Mouse (Mus musculus): ENCODE results near the gene Klrb1c. TPM values are rescaled to one million over a fixed set of nuclear protein-coding genes. Genes with fewer than 3 reads are reported as not detected.

Klrb1c gene
- polyA plus RNA-seq, 1 experiment from 2014 or later = not detected

DNA sequence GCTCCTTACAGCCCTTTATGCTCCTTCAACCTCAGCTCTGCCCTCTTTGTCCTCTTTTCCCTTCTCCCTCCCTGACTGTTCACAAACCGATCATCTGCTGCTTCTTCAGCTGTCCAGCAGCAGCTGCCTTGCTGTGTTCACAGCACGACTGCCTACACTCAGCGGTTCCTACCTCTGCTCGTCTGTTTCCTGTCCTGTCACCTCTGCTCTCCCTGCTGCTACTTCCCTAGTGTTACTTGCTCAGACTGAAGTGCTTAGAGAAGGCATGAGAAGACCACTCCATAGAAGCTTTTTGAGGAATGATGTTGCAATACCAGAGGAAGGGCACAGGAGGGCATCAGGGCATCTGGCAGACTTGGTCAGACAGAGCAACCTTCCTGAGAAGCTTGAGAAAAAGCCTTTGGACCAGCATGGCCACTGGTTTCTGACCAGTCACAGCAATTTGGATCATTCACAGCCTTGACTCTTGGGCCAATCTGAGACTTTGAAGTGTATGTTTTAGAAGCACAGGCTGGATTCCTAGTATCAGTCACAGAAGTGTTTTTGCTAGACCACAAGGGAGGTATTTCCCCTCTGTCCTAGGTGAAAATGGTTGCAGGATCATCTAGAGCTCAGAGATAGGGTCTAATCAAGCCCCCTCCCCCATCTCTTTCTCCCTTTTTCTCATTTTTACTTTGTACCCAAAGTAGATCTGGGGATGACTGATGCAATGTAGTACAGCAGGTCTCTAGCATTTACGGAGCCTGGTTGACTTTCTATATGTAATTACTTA is 54.9 kb downstream of the Klrb1c start:
- no peaks in the 10 kb centered on the region for H3K27me3 ChIP-seq
- 86% methylated on average over 5 of the region's 5 CpGs for WGBS
- no peak overlapping the region for H3K27ac ChIP-seq
- H3K4me1 ChIP-seq = no peaks in the 10 kb centered on the region
- no peak overlapping the region for H3K9ac ChIP-seq
- ATAC-seq = no peak
- no peaks in the 10 kb centered on the region for H3K36me3 ChIP-seq (ENCODE audit: poor library complexity, severe bottlenecking)
- H3K4me3 ChIP-seq = no peak overlapping the region
- H3K4me2 ChIP-seq = no peak overlapping the region
- no peaks in the 10 kb centered on the region for H3K9me3 ChIP-seq (replicated peaks)

DNA sequence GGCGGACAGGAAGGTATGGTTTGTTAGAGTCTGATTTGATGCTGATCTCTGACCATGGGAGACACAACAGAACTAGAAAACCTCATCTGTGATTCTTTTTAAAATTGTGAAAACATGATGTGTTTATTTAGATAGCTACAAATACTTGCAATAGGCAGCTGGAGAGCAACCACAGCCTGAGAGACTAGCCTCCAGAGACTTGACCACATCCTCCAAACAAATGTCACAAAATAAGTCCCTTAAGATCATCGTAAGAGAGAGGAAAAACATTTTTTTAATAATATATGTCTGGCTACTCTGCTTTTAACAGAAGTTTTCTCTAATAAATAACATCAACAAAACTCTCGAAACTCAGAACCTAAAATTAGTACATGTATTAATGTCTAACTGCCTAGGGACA is 57.0 kb downstream of the Klrb1c start:
- Histone ChIP-seq H3K4me3 (no peak overlapping the region), H3K9me3 (replicated peaks) (no peaks in the 10 kb centered on the region), H3K4me1 (no peaks in the 10 kb centered on the region), H3K9ac (no peak overlapping the region), H3K27ac (no peak overlapping the region), H3K4me2 (no peak overlapping the region), H3K27me3 (no peaks in the 10 kb centered on the region), H3K36me3 (ENCODE audit: poor library complexity, severe bottlenecking) (no peaks in the 10 kb centered on the region)
- 94% methylated on average over 3 of the region's 3 CpGs for WGBS
- no peak for ATAC-seq

Other genes with a start within 250 kb of the Klrb1c start
- 2.2 and 2.6 TPM in 2 replicates for gene A2ml1, start 207.6 kb downstream of the Klrb1c start, polyA plus RNA-seq (2015; fragmentation: Nextera tagmentation; extraction: Ambion mirVana)
- not detected in 2 replicates for gene Klrb1a, start 165.7 kb downstream of the Klrb1c start, polyA plus RNA-seq (2015; fragmentation: Nextera tagmentation; extraction: Ambion mirVana)
- not detected in 2 replicates for gene Clec2h, start 126.8 kb downstream of the Klrb1c start, polyA plus RNA-seq (2015; fragmentation: Nextera tagmentation; extraction: Ambion mirVana)
- not detected in 2 replicates for gene Klrb1, start 66.2 kb downstream of the Klrb1c start, polyA plus RNA-seq (2015; fragmentation: Nextera tagmentation; extraction: Ambion mirVana)
- gene Gm44511, start 37.1 kb upstream of the Klrb1c start, polyA plus RNA-seq (2015; fragmentation: Nextera tagmentation; extraction: Ambion mirVana) = not detected in 2 replicates
- not detected in 2 replicates for gene Klrb1b, start 37.1 kb upstream of the Klrb1c start, polyA plus RNA-seq (2015; fragmentation: Nextera tagmentation; extraction: Ambion mirVana)
- not detected in 2 replicates for gene Clec2i, start 98.4 kb upstream of the Klrb1c start, polyA plus RNA-seq (2015; fragmentation: Nextera tagmentation; extraction: Ambion mirVana)
- 0.17 and 0.29 TPM in 2 replicates for gene BC035044, start 101.9 kb upstream of the Klrb1c start, polyA plus RNA-seq (2015; fragmentation: Nextera tagmentation; extraction: Ambion mirVana)
- not detected in 2 replicates for gene Clec2g, start 145.2 kb upstream of the Klrb1c start, polyA plus RNA-seq (2015; fragmentation: Nextera tagmentation; extraction: Ambion mirVana)